Mouse (Mus musculus) cortical plate, adult 2 months (tissue): Measurements from ENCODE around the gene Ift57. TPM values are rescaled to one million over a fixed set of nuclear protein-coding genes. Genes with fewer than 3 reads are reported as not detected.

Experiments
- H3K27ac ChIP-seq: fragments of 200-500 bp; 2 replicates; pipeline ENCODE4 v1.5.1; 2012; ENCODE audit warnings: low read length, control low read depth, inconsistent platforms; ENCODE audit not compliant: insufficient read depth
- H3K4me1 ChIP-seq: fragments of 200-500 bp; 2 replicates; pipeline ENCODE4 v1.6.1; 2011; ENCODE audit warnings: low read length; ENCODE audit not compliant: control insufficient read depth, insufficient read depth
- H3K4me3 ChIP-seq: fragments of 200-500 bp; 2 replicates; pipeline ENCODE4 v1.5.1; 2011; ENCODE audit warnings: mild to moderate bottlenecking, low read length, control low read depth; ENCODE audit not compliant: insufficient read depth
- CTCF ChIP-seq: fragments of 200-500 bp; IDR thresholded peaks from 2 replicates; pipeline ENCODE4 v1.5.1; 2011; ENCODE audit warnings: mild to moderate bottlenecking, control low read depth, low read length; ENCODE audit not compliant: insufficient read depth; ENCODE audit errors: extremely low read depth
- POLR2A ChIP-seq: fragments of 200-500 bp; IDR thresholded peaks from 2 replicates; pipeline ENCODE4 v1.6.1; 2011; ENCODE audit warnings: mild to moderate bottlenecking, low read length, control low read depth; ENCODE audit not compliant: insufficient read depth; ENCODE audit errors: extremely low read depth
- polyA plus RNA-seq: library from polyadenylated mRNA; depleted of rRNA; stranded (reverse); fragments of >200 nt; gene quantifications from 2 replicates; pipeline ENCODE4 v1.2.3, GENCODE M21; 2012; rRNA removed

The Ift57 gene
- polyA plus RNA-seq, 1 experiment: 53.3 TPM

GRCm38 (mm10) chr16:49812821-49813616, 114.0 kb downstream of the Ift57 start:
- H3K4me3 ChIP-seq: no peak overlapping the region
- no peak overlapping the region for H3K27ac ChIP-seq
- peaks cover 1% of the 10 kb centered on the region for H3K4me1 ChIP-seq
- TF ChIP-seq CTCF: no peak

- no peak overlapping the region for H3K4me3 ChIP-seq
- H3K27ac ChIP-seq: no peak overlapping the region
- TF ChIP-seq CTCF: no peak
- TF ChIP-seq POLR2A: no peak
- H3K4me1 ChIP-seq: peaks cover 1% of the 10 kb centered on the region; the same call in 1 of the 2 replicates
These were observed 115.4 kb downstream of the Ift57 start for GRCm38 (mm10) chr16:49814419-49814818.

Other genes starting within 250 kb of the Ift57 start
- gene Cd47, start 101.3 kb downstream of the Ift57 start, polyA plus RNA-seq: 108 and 112 TPM in 2 replicates